Mouse (Mus musculus): Measurements from ENCODE around the gene AI837181. TPM values are rescaled to one million over a fixed set of nuclear protein-coding genes. Genes with fewer than 3 reads are reported as not detected.

The AI837181 gene
- polyA plus RNA-seq, 1 experiment from 2014 or later, result 7.1 TPM

GRCm38 (mm10) chr19:5409068-5409467 is 15.9 kb upstream of the AI837181 start:
- WGBS (ENCODE audit: insufficient replicate concordance), result 72% methylated on average over 5 of the region's 5 CpGs
- Histone ChIP-seq H3K9me3 (replicated peaks; ENCODE audit: control insufficient read depth, low read length) (no peaks in the 10 kb centered on the region), H3K9ac (ENCODE audit: low read depth, low read length) (no peak overlapping the region), H3K36me3 (ENCODE audit: control insufficient read depth, insufficient read depth) (no peaks in the 10 kb centered on the region), H3K4me3 (ENCODE audit: low read depth, low read length) (no peak overlapping the region), H3K4me2 (ENCODE audit: low read depth, low read length) (no peak overlapping the region), H3K27ac (ENCODE audit: low read length) (no peak overlapping the region), H3K4me1 (ENCODE audit: control insufficient read depth, low read depth, low read length) (peaks cover 19% of the 10 kb centered on the region), H3K27me3 (ENCODE audit: control insufficient read depth, insufficient read depth, low read depth, low read length) (no peaks in the 10 kb centered on the region)
- no peak for ATAC-seq (ENCODE audit: low read depth)

- WGBS (ENCODE audit: insufficient replicate concordance), result 76% methylated on average over 5 of the region's 5 CpGs
- H3K36me3 ChIP-seq (ENCODE audit: control insufficient read depth, insufficient read depth), result no peaks in the 10 kb centered on the region
These were observed 14.3 kb upstream of the AI837181 start for GRCm38 (mm10) chr19:5410641-5411040.

GRCm38 (mm10) chr19:5411961-5412360 is 13.0 kb upstream of the AI837181 start:
- 70% methylated on average over 5 of the region's 5 CpGs for WGBS (ENCODE audit: insufficient replicate concordance)
- no peaks in the 10 kb centered on the region for H3K36me3 ChIP-seq (ENCODE audit: control insufficient read depth, insufficient read depth)
- H3K9ac ChIP-seq (ENCODE audit: low read depth, low read length), result no peak overlapping the region
- ATAC-seq (ENCODE audit: low read depth), result no peak
- H3K4me1 ChIP-seq (ENCODE audit: control insufficient read depth, low read depth, low read length), result peaks cover 15% of the 10 kb centered on the region
- H3K9me3 ChIP-seq (replicated peaks; ENCODE audit: control insufficient read depth, low read length), result no peaks in the 10 kb centered on the region
- no peak overlapping the region for H3K4me3 ChIP-seq (ENCODE audit: low read depth, low read length)
- no peak overlapping the region for H3K4me2 ChIP-seq (ENCODE audit: low read depth, low read length)
- H3K27ac ChIP-seq (ENCODE audit: low read length), result no peak overlapping the region
- H3K27me3 ChIP-seq (ENCODE audit: control insufficient read depth, insufficient read depth, low read depth, low read length), result no peaks in the 10 kb centered on the region

More at GRCm38 (mm10) chr19:5410641-5411040, 14.3 kb upstream of the AI837181 start:
- no peak overlapping the region for H3K9ac ChIP-seq (ENCODE audit: low read depth, low read length)
- no peaks in the 10 kb centered on the region for H3K9me3 ChIP-seq (replicated peaks; ENCODE audit: control insufficient read depth, low read length)
- H3K4me3 ChIP-seq (ENCODE audit: low read depth, low read length), result no peak overlapping the region
- H3K4me2 ChIP-seq (ENCODE audit: low read depth, low read length), result no peak overlapping the region
- H3K4me1 ChIP-seq (ENCODE audit: control insufficient read depth, low read depth, low read length), result peaks cover 19% of the 10 kb centered on the region
- H3K27ac ChIP-seq (ENCODE audit: low read length), result no peak overlapping the region
- no peaks in the 10 kb centered on the region for H3K27me3 ChIP-seq (ENCODE audit: control insufficient read depth, insufficient read depth, low read depth, low read length)
- ATAC-seq (ENCODE audit: low read depth), result no peak

GRCm38 (mm10) chr19:5413840-5414239 is 11.1 kb upstream of the AI837181 start:
- WGBS (ENCODE audit: insufficient replicate concordance), result 64% methylated on average over 4 of the region's 4 CpGs
- no peak overlapping the region for H3K4me3 ChIP-seq (ENCODE audit: low read depth, low read length)
- no peak for ATAC-seq (ENCODE audit: low read depth)
- peaks cover 6% of the 10 kb centered on the region; the same call in 1 of the 2 replicates for H3K4me1 ChIP-seq (ENCODE audit: control insufficient read depth, low read depth, low read length)
- no peaks in the 10 kb centered on the region for H3K9me3 ChIP-seq (replicated peaks; ENCODE audit: control insufficient read depth, low read length)
- H3K27me3 ChIP-seq (ENCODE audit: control insufficient read depth, insufficient read depth, low read depth, low read length), result no peaks in the 10 kb centered on the region
- no peak overlapping the region for H3K9ac ChIP-seq (ENCODE audit: low read depth, low read length)
- no peak overlapping the region for H3K4me2 ChIP-seq (ENCODE audit: low read depth, low read length)
- no peaks in the 10 kb centered on the region for H3K36me3 ChIP-seq (ENCODE audit: control insufficient read depth, insufficient read depth)
- H3K27ac ChIP-seq (ENCODE audit: low read length), result no peak overlapping the region

- Histone ChIP-seq H3K9me3 (replicated peaks; ENCODE audit: control insufficient read depth, low read length) (no peaks in the 10 kb centered on the region), H3K4me1 (ENCODE audit: control insufficient read depth, low read depth, low read length) (peaks cover 3% of the 10 kb centered on the region; the same call in 1 of the 2 replicates), H3K36me3 (ENCODE audit: control insufficient read depth, insufficient read depth) (no peaks in the 10 kb centered on the region), H3K27me3 (ENCODE audit: control insufficient read depth, insufficient read depth, low read depth, low read length) (no peaks in the 10 kb centered on the region), H3K27ac (ENCODE audit: low read length) (no peak overlapping the region), H3K4me3 (ENCODE audit: low read depth, low read length) (no peak overlapping the region), H3K9ac (ENCODE audit: low read depth, low read length) (no peak overlapping the region), H3K4me2 (ENCODE audit: low read depth, low read length) (no peak overlapping the region)
- no peak for ATAC-seq (ENCODE audit: low read depth)
- WGBS (ENCODE audit: insufficient replicate concordance), result 56% methylated on average over 2 of the region's 2 CpGs
These were observed 10.4 kb upstream of the AI837181 start for GRCm38 (mm10) chr19:5414534-5414957.

GRCm38 (mm10) chr19:5418750-5419466 is 6.0 kb upstream of the AI837181 start:
- no peak for ATAC-seq (ENCODE audit: low read depth)
- Histone ChIP-seq H3K27ac (ENCODE audit: low read length) (no peak overlapping the region), H3K4me2 (ENCODE audit: low read depth, low read length) (no peak overlapping the region), H3K27me3 (ENCODE audit: control insufficient read depth, insufficient read depth, low read depth, low read length) (no peaks in the 10 kb centered on the region), H3K9ac (ENCODE audit: low read depth, low read length) (no peak overlapping the region), H3K9me3 (replicated peaks; ENCODE audit: control insufficient read depth, low read length) (no peaks in the 10 kb centered on the region), H3K4me1 (ENCODE audit: control insufficient read depth, low read depth, low read length) (peaks cover 11% of the 10 kb centered on the region), H3K4me3 (ENCODE audit: low read depth, low read length) (no peak overlapping the region), H3K36me3 (ENCODE audit: control insufficient read depth, insufficient read depth) (peaks cover 4% of the 10 kb centered on the region; the same call in 1 of the 2 replicates)
- 79% methylated on average over 8 of the region's 8 CpGs for WGBS (ENCODE audit: insufficient replicate concordance)

- H3K9me3 ChIP-seq (replicated peaks; ENCODE audit: control insufficient read depth, low read length), result no peaks in the 10 kb centered on the region
- WGBS (ENCODE audit: insufficient replicate concordance), result 66% methylated on average over 9 of the region's 9 CpGs
- no peak overlapping the region for H3K4me3 ChIP-seq (ENCODE audit: low read depth, low read length)
- ATAC-seq (ENCODE audit: low read depth), result no peak
- H3K27ac ChIP-seq (ENCODE audit: low read length), result no peak overlapping the region
- no peak overlapping the region for H3K4me2 ChIP-seq (ENCODE audit: low read depth, low read length)
- no peaks in the 10 kb centered on the region for H3K27me3 ChIP-seq (ENCODE audit: control insufficient read depth, insufficient read depth, low read depth, low read length)
- H3K4me1 ChIP-seq (ENCODE audit: control insufficient read depth, low read depth, low read length), result peaks cover 12% of the 10 kb centered on the region
- peaks cover 4% of the 10 kb centered on the region; the same call in 1 of the 2 replicates for H3K36me3 ChIP-seq (ENCODE audit: control insufficient read depth, insufficient read depth)
- H3K9ac ChIP-seq (ENCODE audit: low read depth, low read length), result no peak overlapping the region
These were observed 5.3 kb upstream of the AI837181 start for GRCm38 (mm10) chr19:5419630-5420029.

- Histone ChIP-seq H3K4me1 (ENCODE audit: control insufficient read depth, low read depth, low read length) (peaks cover 11% of the 10 kb centered on the region), H3K9ac (ENCODE audit: low read depth, low read length) (no peak overlapping the region), H3K4me3 (ENCODE audit: low read depth, low read length) (no peak overlapping the region), H3K4me2 (ENCODE audit: low read depth, low read length) (no peak overlapping the region), H3K9me3 (replicated peaks; ENCODE audit: control insufficient read depth, low read length) (no peaks in the 10 kb centered on the region), H3K27me3 (ENCODE audit: control insufficient read depth, insufficient read depth, low read depth, low read length) (no peaks in the 10 kb centered on the region), H3K27ac (ENCODE audit: low read length) (no peak overlapping the region), H3K36me3 (ENCODE audit: control insufficient read depth, insufficient read depth) (peaks cover 4% of the 10 kb centered on the region; the same call in 1 of the 2 replicates)
- WGBS (ENCODE audit: insufficient replicate concordance), result 74% methylated on average over 6 of the region's 6 CpGs
- no peak for ATAC-seq (ENCODE audit: low read depth)
These were observed 4.4 kb upstream of the AI837181 start for GRCm38 (mm10) chr19:5420579-5420978.

- H3K4me3 ChIP-seq (ENCODE audit: low read depth, low read length), result no peak overlapping the region
- WGBS (ENCODE audit: insufficient replicate concordance), result 86% methylated on average over 5 of the region's 5 CpGs
These were observed 3.2 kb upstream of the AI837181 start for GRCm38 (mm10) chr19:5421784-5422183.

More at GRCm38 (mm10) chr19:5421784-5422183, 3.2 kb upstream of the AI837181 start:
- Histone ChIP-seq H3K36me3 (ENCODE audit: control insufficient read depth, insufficient read depth) (peaks cover 6% of the 10 kb centered on the region; the same call in 1 of the 2 replicates), H3K9me3 (replicated peaks; ENCODE audit: control insufficient read depth, low read length) (no peaks in the 10 kb centered on the region), H3K9ac (ENCODE audit: low read depth, low read length) (no peak overlapping the region), H3K4me1 (ENCODE audit: control insufficient read depth, low read depth, low read length) (peaks cover 23% of the 10 kb centered on the region), H3K4me2 (ENCODE audit: low read depth, low read length) (no peak overlapping the region), H3K27me3 (ENCODE audit: control insufficient read depth, insufficient read depth, low read depth, low read length) (no peaks in the 10 kb centered on the region), H3K27ac (ENCODE audit: low read length) (no peak overlapping the region)
- ATAC-seq (ENCODE audit: low read depth), result no peak
